Mouse (Mus musculus) left cerebral cortex, postnatal 36 days (tissue): Measurements from ENCODE around the gene Ppp1r13b. TPM values are rescaled to one million over a fixed set of nuclear protein-coding genes. Genes with fewer than 3 reads are reported as not detected.
"Not testable (repeated sequence)": the region's sequence is repeated elsewhere in the genome, so short reads cannot be mapped to it uniquely, and the experiment has no call there.

Experiments used
- DNase-seq, 2 experiments: peaks; one replicate each; pipeline ENCODE4 v3.0.0; 2021 to 2022; ENCODE audit warnings: low spot score in 2 of 2, mixed read lengths in 1 of 2
- intact Hi-C: fragments of 180-260 bp; cut with DNase I; formaldehyde crosslinking; loops from one replicate; pipeline ENCODE4 v1.15.1; 2025
- total RNA-seq, 2 experiments: library from RNA; stranded (reverse); gene quantifications; 2 replicates each; pipeline ENCODE4 v1.2.3; 2021

Ppp1r13b gene
- total RNA-seq, result 10 to 100 TPM; 60.8 to 65.6 TPM

DNA sequence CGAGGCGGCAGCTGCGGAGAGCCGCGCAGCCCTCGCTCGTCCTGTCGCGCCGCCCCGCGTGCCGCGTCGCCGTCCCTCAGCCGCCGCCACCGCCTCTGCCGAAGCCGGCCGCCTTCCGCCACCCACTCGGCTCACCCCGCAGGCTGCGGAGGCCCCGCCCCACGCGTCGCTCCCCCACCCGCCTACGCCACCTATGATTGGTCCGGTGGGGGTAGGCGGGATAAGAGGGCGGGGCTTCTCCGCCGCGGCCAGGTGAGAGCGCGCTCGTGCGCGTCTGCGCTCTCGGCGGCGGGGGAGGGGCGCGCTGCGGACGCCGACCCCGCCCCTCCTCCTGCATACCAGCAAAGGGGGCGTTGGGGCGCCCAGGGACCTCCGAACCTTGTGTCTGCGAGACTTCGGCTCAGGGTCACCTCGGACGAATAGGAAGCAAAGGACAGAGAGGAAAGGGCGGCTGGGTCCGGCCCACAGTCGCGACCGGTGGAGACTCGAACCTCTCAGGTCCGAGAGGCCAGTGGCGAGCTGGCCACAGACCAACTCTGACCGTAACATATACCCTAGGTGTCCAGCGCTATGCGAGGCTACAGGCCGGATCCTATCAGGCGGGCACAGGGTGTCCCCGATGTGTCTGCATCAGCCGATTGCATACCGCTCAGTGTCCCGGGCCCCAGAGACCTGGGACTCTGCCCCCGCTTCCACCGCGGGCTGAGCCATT lies at the start of gene Ppp1r13b:
TSS of gene Ppp1r13b (minus strand) at position 141 of the 712 bp plus-strand sequence.
- intact Hi-C loops, result no loop called here
- peak; percentile 85 to 89 for DNase-seq

DNA sequence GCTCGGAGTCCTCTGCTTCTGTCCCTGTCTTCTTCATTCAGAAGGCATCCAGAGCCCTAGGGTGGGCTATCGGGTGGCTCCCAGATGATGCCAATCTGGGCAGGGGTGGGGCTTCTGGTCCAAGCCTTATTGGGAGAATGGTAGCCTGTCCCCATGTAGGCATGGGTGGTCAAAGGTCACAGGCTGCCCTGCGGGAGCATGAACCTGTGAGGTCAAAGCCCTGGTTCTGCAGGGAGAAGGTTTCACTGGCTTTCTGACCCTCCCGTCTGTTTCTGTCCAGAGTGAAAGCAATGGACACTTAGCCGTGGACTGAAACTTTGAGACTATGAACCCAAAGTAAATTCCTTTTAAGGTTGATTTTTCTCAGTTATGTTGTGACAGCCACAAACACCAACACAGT lies 48.3 kb upstream of the Ppp1r13b start:
- no peak for DNase-seq
- intact Hi-C loops, result loop anchor here (5.0 kb wide), 1 partner anchor 79 kb away; no protein-coding TSS in a partner anchor

DNA sequence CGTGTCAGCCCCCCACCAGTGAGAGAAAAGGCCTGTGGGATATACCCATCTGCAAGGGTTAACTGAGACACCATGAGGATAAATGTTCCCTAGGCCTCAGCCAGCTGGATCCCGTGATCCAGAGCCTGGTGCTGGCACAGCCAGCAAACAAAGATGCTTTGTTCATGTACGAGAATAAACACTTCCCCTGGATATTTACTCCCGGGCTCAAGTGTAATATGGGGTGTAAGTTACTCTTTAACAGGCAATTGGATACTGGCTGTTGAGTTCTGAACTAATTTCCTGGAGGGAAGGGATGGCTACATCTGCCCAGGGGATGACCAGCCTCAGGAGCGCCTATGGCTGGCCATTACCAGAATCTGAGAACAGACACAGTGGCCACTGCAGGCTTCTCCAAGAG lies 43.8 kb upstream of the Ppp1r13b start:
- intact Hi-C loops, result no loop called here
- no peak for DNase-seq

DNA sequence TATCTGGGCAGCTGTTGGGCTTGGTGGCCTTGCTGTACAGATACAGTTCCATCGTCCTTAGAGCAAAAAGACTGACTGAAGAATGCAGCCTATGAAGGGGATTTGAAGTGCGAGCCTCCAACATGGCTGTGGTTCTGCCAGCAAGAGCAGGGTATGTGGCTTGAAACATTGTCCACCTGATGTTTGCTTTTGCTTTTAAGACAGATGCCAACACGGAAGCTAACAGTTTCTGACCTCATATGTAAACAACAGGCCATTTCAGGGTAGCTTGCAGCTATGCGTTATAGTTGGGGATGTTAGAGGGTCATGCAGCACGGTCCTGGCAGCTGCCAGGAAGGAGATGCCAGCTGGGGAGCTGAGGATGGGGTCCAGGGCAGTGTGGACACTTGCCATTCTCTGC lies 42.6 kb upstream of the Ppp1r13b start:
- intact Hi-C loops, result no loop called here
- no peak for DNase-seq

DNA sequence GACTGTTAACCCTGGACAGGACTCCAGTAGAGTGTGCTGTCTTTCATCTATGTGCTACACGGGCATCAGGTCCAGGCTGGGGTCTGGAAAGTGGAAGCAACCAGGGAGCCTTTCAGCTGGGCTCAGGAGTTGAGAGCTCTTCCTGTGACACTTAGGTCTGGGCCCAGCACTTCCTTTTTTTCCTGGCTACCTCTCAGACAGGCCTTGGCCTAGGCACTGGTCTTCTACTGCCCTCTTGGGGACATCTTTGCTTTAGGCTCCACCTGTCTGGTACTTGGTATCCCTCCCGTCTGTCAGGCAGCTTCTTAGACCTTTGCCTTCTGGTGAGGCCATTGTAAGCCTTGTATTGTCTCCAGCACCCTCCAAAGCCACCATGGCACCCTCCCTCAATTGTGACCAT lies 38.8 kb upstream of the Ppp1r13b start:
- intact Hi-C loops, result loop anchor here (5.0 kb wide), 1 partner anchor 49 kb away; no protein-coding TSS in a partner anchor
- DNase-seq, result peak; percentile 20 to 27

DNA sequence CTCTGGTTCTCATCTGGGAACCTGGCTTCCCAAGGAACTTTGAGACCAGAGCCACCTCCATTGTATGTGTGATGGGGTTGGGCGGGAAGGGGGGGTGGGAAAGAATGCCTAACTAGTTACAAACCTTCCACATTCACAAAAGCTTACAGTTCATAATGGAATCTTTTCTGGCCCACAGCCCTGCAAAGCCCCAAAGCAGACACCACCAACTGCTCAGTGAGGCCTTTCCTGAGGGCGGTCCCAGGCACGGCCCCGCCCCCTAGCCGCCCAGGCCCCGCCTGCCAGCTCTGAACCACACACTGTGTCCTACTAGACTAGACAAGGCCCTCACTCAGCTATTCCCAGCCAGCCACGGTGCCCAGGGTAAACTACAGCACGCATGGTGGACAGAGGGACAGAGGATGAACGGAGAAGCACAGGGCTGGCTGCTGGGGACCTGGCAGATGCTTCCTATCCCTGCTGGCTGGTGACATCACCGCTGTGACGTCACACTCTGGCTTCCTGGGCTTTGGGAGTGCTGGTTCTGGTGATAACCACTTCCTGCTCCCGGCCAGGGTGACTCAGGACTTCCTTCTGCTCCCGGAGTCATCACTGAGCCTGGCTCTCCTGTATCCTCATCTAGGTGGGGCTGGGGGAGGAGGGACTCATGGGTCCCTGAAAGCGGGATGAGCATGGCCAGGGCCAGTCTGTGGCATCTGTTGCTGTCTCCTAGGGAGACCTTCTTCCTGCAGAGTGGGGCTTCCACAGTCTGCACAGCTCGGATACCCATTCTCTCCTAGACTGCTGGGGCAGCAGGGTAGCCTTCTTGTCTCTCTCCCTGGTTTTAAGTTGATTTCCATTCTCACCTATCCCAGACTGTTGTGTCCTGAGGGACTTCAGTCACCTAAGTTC lies 38.1 kb upstream of the Ppp1r13b start:
- not testable (repeated sequence) for DNase-seq
- intact Hi-C loops, result loop anchor here (5.0 kb wide), 1 partner anchor 49 kb away; no protein-coding TSS in a partner anchor

DNA sequence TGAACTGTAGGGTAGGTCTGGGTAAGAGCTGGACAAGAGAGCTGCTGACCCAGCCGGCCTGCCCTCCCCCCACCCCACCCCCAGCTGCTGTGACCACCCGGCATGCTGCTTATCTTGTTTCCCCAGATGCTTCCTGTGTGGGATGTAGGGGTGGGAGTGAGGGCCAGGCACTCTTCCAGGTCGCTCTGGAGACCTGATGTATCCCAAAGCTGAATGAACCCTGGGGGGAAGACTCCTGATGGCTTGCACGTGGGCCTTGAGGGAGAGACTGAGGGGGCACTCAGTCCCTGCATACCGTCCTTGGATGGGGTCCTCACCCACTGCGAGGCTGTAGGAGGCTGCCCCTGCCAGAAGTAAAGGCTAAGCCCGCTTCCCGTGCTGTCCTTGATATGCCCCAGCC lies 37.2 kb upstream of the Ppp1r13b start:
- intact Hi-C loops, result loop anchor here (5.0 kb wide), 1 partner anchor 48 kb away; no protein-coding TSS in a partner anchor
- no peak for DNase-seq

DNA sequence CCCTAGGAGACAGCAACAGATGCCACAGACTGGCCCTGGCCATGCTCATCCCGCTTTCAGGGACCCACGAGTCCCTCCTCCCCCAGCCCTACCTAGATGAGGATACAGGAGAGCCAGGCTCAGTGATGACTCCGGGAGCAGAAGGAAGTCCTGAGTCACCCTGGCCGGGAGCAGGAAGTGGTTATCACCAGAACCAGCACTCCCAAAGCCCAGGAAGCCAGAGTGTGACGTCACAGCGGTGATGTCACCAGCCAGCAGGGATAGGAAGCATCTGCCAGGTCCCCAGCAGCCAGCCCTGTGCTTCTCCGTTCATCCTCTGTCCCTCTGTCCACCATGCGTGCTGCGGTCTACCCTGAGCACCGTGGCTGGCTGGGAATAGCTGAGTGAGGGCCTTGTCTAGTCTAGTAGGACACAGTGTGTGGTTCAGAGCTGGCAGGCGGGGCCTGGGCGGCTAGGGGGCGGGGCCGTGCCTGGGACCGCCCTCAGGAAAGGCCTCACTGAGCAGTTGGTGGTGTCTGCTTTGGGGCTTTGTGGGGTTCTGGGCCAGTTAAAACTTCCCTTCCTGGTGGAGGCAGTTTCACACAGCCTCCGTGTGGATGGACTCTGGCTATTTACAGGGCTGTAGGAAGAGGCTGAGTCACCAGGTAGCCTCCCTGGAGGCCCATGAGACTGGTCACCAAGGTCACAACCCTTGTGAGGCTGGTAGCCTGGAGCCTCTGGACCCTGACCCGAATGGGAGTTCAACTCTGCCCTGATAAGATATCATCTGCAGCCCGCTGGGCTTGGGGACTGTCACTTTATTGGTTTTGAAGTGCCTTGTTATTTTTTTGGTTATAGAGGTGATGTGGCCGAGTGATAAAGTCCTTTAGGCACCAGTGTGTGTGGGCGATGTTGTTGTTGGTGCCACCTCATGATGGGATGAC lies 36.4 kb upstream of the Ppp1r13b start:
- intact Hi-C loops, DNase-seq: not testable (repeated sequence)

DNA sequence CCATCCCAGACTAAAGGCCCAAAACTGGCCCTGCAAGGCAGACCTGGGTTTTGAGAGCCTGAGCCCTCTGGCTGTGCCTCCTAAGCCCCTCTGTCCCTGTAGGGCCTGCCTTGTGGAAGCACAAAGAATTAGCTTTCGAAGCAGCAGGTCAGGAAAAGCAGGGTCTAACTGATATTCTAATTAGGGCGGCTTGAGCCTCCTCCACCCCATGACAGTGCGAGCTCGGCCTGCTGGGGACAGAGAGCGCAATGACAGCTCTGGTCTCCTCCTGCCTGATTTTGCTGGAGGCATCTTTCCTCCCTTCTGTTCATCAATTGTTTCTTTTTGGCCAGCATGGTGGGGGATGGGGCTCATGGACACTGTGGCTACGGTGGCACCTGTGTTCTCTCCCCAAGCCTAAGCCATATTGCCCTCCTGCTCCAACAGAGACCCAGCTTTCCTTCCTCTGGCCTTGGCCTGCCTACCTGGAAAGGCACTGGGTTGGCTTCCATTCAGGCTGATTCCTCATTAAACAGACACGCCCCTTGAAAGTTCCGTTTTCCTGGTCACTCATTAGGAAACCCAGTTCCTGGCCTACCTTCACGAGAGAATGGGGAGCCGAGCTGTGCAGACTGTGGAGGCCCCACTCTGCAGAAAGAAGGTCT lies 35.6 kb upstream of the Ppp1r13b start:
- no peak for DNase-seq
- intact Hi-C loops, result no loop called here

DNA sequence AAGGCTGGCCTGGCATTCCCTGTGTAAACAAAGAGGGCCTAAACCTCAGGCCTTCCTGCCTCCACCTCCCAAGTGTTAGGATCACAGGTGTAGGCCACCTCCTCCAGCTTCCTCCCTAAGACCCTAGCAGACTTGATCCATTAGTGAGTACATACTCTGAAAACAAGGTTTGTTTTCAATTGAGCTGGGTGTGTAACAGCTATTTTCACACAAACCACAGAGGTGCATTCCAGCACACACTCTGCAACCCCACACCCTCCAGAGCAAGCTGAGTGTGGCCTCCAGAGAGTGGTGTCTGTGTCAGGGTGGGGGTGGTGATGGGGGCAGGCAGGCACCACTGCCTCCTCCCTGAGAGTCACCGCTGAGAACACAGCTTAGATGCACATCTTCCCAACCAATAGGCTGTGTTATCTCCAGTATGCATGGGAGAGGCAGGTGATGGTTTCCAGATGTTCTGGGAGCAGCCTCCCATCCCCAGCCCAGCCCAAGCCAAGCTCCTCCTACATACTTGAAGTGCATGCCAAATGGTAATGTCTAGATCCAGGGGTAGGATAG lies 30.8 kb upstream of the Ppp1r13b start:
- intact Hi-C loops, result no loop called here
- DNase-seq, result no peak

DNA sequence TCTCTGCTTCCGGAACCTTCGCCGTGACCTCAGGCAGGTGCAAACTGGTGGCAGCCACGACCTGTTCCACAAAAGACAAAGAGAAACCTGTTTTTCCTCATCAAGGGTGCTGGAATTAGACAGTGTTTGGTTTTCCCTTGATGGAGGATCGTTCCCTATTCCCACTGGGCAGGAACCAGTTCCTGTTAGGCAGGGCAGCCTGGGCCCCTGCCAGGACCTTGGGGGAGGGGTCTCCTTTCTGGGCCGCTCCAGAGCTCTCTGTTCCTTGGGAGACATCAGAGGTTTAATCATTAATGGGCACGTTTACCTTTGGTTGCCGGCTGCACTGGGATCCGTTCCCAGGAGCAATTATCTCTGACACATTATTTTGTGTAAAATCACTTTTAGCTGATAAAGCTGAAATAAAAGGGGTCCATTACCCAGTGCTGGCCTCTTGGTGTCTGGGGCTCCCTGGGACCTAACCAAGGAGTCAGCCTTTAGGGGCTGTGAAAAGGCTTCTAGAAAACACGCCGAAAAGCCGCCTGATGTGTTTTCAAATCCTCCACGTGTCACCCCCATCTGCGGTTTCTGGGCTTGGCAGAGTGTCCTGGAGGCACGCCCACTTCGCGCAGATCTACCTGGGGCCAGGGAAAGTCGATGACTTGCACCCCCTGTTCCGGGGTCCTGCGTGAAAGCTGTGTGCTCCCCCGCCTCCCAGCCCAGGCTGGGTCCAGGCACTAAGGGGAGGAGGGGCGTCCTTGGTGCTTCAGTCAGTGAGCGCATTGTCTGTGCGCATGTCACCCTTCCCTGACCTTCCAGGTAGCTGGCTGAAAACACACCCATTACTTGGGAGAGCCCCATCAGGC lies 29.0 kb upstream of the Ppp1r13b start:
- no peak for DNase-seq
- intact Hi-C loops, result no loop called here

DNA sequence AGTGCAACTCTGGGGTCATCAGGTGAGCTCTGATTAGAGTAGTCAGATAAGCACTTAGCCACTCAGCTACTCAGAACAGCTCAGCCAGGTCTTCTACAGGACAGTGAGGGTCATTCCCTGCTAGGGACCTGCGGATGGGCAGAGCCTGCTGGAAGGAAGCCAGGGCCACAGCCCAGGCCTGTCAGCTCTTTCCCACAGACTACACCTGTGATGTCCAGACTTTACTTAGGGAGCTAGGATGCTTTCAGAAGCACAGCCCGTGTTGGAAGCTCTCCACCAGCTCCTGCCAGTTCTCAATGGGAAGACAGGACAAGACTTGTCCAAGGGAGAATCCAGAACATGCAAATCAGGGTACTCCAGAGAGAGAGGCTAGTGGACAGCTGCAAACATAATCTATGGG lies 26.1 kb upstream of the Ppp1r13b start:
- DNase-seq, result no peak
- intact Hi-C loops, result no loop called here

DNA sequence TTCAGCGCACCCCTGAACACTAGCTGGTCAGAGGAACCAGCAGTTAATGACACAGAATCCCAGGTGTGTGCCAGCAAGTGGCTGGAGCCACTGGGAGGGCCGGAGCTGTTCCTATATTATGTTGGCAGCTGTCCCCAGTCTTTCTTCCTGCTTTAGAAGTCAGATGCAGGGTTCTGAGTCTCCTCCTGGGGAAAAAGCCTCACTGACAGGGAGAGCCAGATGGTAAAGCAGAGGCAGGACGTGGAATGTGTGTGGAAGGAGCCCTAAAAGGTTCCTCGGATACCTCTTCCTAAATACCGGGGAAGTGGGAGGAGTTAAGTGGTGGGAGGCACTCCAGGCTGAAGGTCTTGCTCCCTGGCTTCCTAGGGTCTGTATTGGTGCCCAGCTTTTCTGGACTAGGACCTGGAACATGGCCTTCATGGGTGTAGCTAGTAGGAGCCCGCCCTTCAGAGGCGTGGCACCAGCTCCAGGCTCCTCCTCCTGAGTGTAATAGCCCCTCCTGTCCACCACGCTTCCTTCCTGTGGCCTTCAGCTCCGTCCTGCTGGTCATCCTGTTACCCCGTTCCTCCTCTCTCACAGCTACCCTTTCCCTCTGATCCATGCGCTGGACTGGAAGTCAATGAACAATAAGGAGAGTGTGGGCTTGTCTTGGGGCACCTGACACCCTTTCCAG lies 25.3 kb upstream of the Ppp1r13b start:
- DNase-seq, result no peak
- intact Hi-C loops, result no loop called here

DNA sequence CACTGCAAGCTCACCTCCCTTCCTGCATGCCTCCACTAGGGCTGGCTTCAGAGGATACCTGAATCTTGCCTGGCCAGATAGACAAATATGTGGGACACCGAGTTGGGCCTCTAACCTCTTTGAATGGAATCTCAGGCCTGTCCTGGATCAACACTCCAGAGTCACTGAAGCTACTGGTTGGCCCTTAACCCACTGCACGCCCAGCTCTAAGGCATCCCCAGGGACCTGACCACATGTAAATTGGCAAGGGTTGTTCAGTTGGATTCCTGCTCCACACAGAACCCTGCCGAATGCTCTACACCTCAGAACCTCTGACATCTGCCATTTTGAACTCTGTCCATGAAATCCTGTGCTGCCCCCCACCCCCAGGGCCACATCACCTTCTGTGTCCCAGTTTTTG lies 24.6 kb upstream of the Ppp1r13b start:
- intact Hi-C loops, result no loop called here
- no peak for DNase-seq

DNA sequence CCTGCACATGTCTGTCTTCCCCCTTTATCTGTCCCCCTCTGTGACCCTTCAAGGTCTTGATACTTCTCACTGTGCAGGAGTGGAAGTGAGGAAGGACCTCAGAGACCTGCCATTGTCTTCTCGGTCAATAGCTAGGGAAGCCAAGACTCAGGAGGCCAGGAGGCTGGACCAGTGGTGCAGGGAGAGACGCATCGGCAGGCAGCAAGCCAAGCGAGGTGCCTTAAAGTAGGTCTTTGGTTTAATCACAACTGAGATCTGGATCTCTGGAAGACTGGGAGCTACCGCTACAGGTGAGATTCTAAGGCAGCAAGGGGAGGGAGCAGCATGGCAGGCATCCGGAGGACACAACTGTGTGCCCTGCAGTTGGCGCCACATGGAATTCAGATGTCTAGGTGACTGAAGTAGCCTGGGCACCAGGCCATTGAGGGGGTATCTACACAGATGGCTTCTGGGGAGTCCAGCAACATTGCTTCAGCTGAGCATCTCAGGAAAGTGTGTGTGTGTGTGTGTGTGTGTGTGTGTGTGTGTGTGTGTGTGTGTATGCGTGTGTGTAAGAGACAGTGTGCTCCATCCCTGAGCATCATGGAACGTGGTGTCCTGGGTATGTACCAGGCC lies 23.6 kb upstream of the Ppp1r13b start:
- intact Hi-C loops, result no loop called here
- DNase-seq, result no peak

DNA sequence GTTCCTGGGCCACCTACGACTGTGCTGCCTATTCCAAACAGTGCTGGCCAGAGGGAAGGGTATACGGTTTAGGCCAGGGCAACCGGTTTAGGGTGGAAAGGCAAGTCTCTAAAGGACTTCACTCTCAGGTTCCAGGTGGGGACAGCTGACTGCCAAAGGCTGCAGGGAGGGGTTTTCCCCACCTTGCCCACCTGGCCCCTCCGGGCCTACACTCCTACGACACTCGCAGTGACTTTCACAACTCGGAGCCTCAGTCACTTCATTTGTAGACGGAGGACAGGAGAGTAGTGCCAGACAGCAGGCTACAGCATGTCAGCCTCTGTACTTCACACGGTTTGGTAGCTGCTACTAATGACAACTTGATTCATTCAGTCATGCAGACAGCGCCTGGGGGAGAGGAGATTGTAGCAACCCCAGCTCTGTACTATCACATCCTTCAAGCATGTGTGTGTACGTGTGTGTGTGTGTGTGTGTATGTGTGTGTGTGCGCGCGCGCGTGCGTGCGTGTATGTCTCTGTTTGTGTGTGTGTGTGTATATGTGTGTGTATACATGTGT lies 20.6 kb upstream of the Ppp1r13b start:
- intact Hi-C loops, result no loop called here
- DNase-seq, result no peak

DNA sequence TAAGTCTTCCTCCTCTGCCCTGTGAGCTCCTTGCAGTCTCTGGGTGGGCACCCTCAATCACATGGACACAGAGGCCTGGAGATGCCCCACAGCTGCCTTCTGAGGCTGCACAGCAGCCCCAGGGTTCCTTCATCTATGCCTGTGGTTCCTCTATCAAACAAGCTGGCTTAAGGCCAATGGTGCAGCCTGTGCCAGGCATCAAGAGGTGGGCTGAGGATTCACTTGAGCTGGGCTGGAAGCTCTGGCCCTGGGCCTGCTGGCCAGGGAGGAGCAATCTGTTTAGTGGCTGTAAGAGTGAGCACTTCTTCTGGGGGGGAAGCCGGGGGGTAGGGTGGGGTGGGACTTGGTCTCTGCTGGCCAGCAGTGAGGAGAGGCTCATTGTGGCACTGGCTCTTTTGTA lies 19.4 kb upstream of the Ppp1r13b start:
- no peak for DNase-seq
- intact Hi-C loops, result no loop called here
